Mouse (Mus musculus): Measurements from ENCODE around the gene Hddc3.

DNA sequence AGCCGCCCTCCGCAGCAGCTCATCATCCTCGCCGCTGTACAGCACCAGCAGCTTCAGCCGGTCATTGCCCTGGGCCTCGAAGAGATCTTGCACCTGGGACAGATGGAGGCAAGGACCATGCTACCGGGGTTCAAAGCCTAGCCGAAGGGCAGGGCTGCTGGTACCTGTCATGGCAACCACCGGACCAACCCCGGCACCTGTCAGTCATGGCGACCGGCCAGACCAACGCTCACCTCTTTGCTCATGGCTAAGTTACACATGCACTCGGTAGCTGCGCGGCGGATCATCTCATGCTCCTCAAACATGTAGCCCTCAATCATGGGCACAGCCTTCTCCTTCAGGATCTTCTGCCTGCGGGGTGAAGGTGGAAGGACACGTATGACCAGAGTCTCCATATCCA is 16.8 kb upstream of the Hddc3 start:
- TF ChIP-seq CTCF (IDR thresholded peaks at IDR 0.05) (no peak), EP300 (IDR thresholded peaks at IDR 0.05) (no peak)

Data from lung, postnatal 0 days (tissue).